In the genomic region with DNA sequence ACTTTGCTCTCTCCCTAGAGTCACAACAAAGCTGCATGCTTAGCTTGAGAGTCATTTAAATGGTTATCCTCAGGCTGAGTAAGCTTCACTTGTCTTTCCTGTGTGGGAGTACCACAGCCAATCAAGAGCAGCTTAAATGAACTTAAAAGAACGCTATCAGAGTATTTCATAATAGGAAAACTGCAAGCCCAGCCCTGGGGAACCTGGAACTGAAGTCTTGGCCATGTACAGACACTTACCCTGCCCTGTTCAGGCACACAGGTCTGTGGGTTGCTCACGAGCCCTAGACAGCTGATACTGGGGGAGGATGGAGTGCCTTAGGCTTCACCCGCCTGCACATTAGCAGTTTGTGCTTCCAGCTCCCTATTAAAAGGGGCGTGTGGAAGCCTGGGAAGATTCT, we compare ENCODE assay signal across 16 mouse cellular contexts. TPM values are rescaled to one million over a fixed set of nuclear protein-coding genes. Genes with fewer than 3 reads are reported as not detected.
DNase-seq lines count a peak whose midpoint lies in the region; ATAC-seq lines count a peak whose summit lies in the region.
"Had no signal": no experiment of that assay in that cellular context is flagged by ENCODE, and none has a peak within 500 bp of the region (broad histone marks: within the 10 kb centered on the region; RNA-seq: fewer than 3 reads in every experiment).

No protein-coding gene starts in this region.

- no peaks in the 10 kb centered on the region for H3K27me3 ChIP-seq in heart, embryonic 12.5 days (replicated peaks)
- 0 out of 2 replicates have a peak, but pooled peaks cover 4% of the 10 kb centered on the region for H3K27me3 ChIP-seq in midbrain, embryonic 15.5 days (replicated peaks)
- H3K27me3 ChIP-seq: limb, embryonic 12.5 days had no signal

- no peak for DNase-seq in heart, adult 18-20 months
- peak; percentile 54 for DNase-seq in lung, postnatal 25 days (ENCODE audit: low spot score)
- DNase-seq in lung, postnatal 4 days, result no peak
- DNase-seq in fat pad, adult 2 months (ENCODE audit: extremely low read depth, low read depth, low spot score), result peak; percentile 76
- no peak for DNase-seq in kidney, adult 8-10 months
- DNase-seq: cerebellum, adult 2 months; forebrain, postnatal 0 days; heart, postnatal 36 days; kidney, postnatal 10 days; right cerebral cortex, postnatal 25 days had no signal

- no peak overlapping the region for H3K9ac ChIP-seq in heart, embryonic 12.5 days
- no peak overlapping the region for H3K9ac ChIP-seq in midbrain, embryonic 15.5 days
- H3K9ac ChIP-seq: forebrain, postnatal 0 days; limb, embryonic 12.5 days had no signal

- H3K4me3 ChIP-seq in heart, embryonic 12.5 days, result 0 out of 2 replicates have a peak overlapping the region, but pooled peaks have one; percentile 2
- no peak overlapping the region for H3K4me3 ChIP-seq in midbrain, embryonic 15.5 days
- H3K4me3 ChIP-seq: limb, embryonic 12.5 days; megakaryocyte, embryonic 14.5 days had no signal

- no peak for ATAC-seq in heart, embryonic 12.5 days (ENCODE audit: insufficient number of reproducible peaks, low FRiP score)
- ATAC-seq in megakaryocyte progenitor cell, adult 5-6 weeks (replicated peaks; ENCODE audit: poor library complexity), result 0 out of 2 replicates have a peak, but pooled peaks have one; percentile 10
- ATAC-seq in midbrain, embryonic 15.5 days (replicated peaks), result no peak
- ATAC-seq: activated CD4-positive, CD25-positive, alpha-beta regulatory T cell, adult 4 months; forebrain, postnatal 0 days had no signal

- H3K9me3 ChIP-seq in heart, embryonic 12.5 days (replicated peaks), result no peaks in the 10 kb centered on the region
- H3K9me3 ChIP-seq in midbrain, embryonic 15.5 days, result no peaks in the 10 kb centered on the region
- H3K9me3 ChIP-seq: limb, embryonic 12.5 days; megakaryocyte, embryonic 14.5 days had no signal

- H3K4me1 ChIP-seq in heart, embryonic 12.5 days (replicated peaks), result peaks cover 13% of the 10 kb centered on the region
- 0 out of 2 replicates have a peak, but pooled peaks cover 6% of the 10 kb centered on the region for H3K4me1 ChIP-seq in midbrain, embryonic 15.5 days

- H3K27ac ChIP-seq in heart, embryonic 12.5 days (ENCODE audit: poor library complexity, severe bottlenecking), result no peak overlapping the region
- H3K27ac ChIP-seq in midbrain, embryonic 15.5 days, result no peak overlapping the region
- H3K27ac ChIP-seq: limb, embryonic 12.5 days had no signal

- peaks cover 1% of the 10 kb centered on the region; the same call in 1 of the 2 replicates for H3K36me3 ChIP-seq in heart, embryonic 12.5 days
- H3K36me3 ChIP-seq in midbrain, embryonic 15.5 days (replicated peaks), result no peaks in the 10 kb centered on the region

- H3K4me2 ChIP-seq in heart, embryonic 12.5 days, result peak overlapping the region; percentile 10
- H3K4me2 ChIP-seq in midbrain, embryonic 15.5 days, result no peak overlapping the region
- H3K4me2 ChIP-seq: limb, embryonic 12.5 days had no signal

- WGBS in heart, embryonic 12.5 days, result 70% methylated on average over 4 of the region's 4 CpGs
- 73% methylated on average over 4 of the region's 4 CpGs for WGBS in midbrain, embryonic 15.5 days

RNA-seq across cellular contexts. Expression of a gene that starts 6.4 kb away (rescaled TPM):
- 12.9 and 13.9 TPM in 2 replicates for polyA plus RNA-seq in heart, embryonic 12.5 days (2016; fragmentation: Nextera tagmentation; extraction: Ambion mirVana)
- 1 to 10 TPM; 6.6 to 7.0 TPM for total RNA-seq in heart, adult 18-20 months (2021)
- 90.4 and 98.3 TPM in 2 replicates for total RNA-seq in megakaryocyte progenitor cell, adult 5-6 weeks (2015)
- 89.6 and 91.8 TPM in 2 replicates for total RNA-seq in megakaryocyte progenitor cell, adult 5-6 weeks (2017)
- 2.2 and 2.3 TPM in 2 replicates for polyA plus RNA-seq in midbrain, embryonic 15.5 days (2015; fragmentation: Nextera tagmentation; extraction: Ambion mirVana)

RNA-seq across cellular contexts. Expression of a gene that starts 33.1 kb away (rescaled TPM):
- polyA plus RNA-seq in heart, embryonic 12.5 days (2016; fragmentation: Nextera tagmentation; extraction: Ambion mirVana), result 56.0 and 58.3 TPM in 2 replicates
- 10 to 100 TPM; 25.7 to 30.8 TPM for total RNA-seq in heart, adult 18-20 months (2021)
- total RNA-seq in megakaryocyte progenitor cell, adult 5-6 weeks (2015), result 99.1 and 111 TPM in 2 replicates
- total RNA-seq in megakaryocyte progenitor cell, adult 5-6 weeks (2017), result 70.8 and 73.3 TPM in 2 replicates
- polyA plus RNA-seq in midbrain, embryonic 15.5 days (2015; fragmentation: Nextera tagmentation; extraction: Ambion mirVana), result 62.8 and 69.6 TPM in 2 replicates

RNA-seq across cellular contexts. Expression of a gene that starts 41.3 kb away (rescaled TPM):
- 86.0 and 86.5 TPM in 2 replicates for polyA plus RNA-seq in heart, embryonic 12.5 days (2016; fragmentation: Nextera tagmentation; extraction: Ambion mirVana)
- 10 to 100 TPM; 32.0 to 37.3 TPM for total RNA-seq in heart, adult 18-20 months (2021)
- total RNA-seq in megakaryocyte progenitor cell, adult 5-6 weeks (2015), result 82.6 and 88.6 TPM in 2 replicates
- 61.2 and 85.6 TPM in 2 replicates for total RNA-seq in megakaryocyte progenitor cell, adult 5-6 weeks (2017)
- 143 TPM in 2 replicates for polyA plus RNA-seq in midbrain, embryonic 15.5 days (2015; fragmentation: Nextera tagmentation; extraction: Ambion mirVana)

Comparison
In these comparisons a context has a peak if more than half of its experiments do, and no peak if none do; other contexts are left out.
1. DNase-seq: peak in lung, postnatal 25 days (single experiment) and fat pad, adult 2 months (single experiment); none in heart, adult 18-20 months (0 of 2), lung, postnatal 4 days (0 of 2) and kidney, adult 8-10 months (0 of 2).
2. RNA of a gene that starts 6.4 kb away (total RNA-seq): 89.6 to 98.3 TPM in megakaryocyte progenitor cell, adult 5-6 weeks; 6.6 to 7.0 TPM in heart, adult 18-20 months; every median in the first group is over 10 times any median in the second.